Mouse (Mus musculus) MN1 (cell line): ENCODE results near the gene Sephs2.
A peak's percentile ranks its signal among the peaks of the same experiment; 100 is the strongest.

Experiments used
- DNase-seq: peaks from one replicate; pipeline ENCODE4 v3.0.0-alpha.2; 2016; ENCODE audit warnings: low spot score

The Sephs2 gene

DNA sequence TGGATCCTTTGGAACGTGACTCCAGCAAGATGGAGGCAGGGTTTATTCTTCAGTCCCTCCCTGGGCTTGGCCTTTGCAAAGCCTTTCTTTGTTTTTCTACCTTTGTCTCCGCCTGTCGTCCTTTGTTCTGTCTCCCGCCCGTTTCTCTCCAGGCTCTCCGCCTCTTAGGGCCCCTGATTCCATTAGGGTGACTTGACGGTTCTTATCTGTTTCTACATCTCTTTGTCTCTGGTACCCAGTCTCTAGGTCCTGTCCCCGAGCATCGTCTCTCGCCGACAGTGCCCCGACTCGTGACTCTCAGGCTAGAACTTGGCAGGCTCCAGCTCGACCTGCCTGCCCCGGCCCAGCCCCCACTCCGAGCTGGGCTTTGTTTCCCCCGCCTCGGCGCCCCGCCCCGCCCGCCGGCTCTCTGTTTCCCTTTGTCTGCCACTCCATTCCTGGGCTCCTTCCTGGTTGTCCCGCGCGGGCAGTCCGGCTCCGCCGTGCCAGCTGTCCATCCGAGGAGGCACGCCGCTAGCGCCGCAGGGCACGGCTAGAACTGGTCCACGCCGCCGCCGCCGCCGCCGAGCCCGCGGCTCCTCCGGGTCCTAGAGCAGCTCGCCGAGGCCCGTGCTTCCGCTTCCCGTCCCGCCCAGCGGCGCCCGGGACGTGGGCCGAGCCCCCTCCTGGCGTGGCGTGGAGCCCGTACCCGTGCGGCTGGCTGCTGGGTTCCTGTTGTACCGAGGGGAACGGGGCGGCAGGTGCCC is 41.1 kb downstream of the Sephs2 start, which contains the start of the genes Zfp553 and Sept1:
TSS of gene Zfp553 (plus strand) at position 440 of the 746 bp plus-strand sequence.
TSS of gene Sept1 (minus strand) at position 509 of the 746 bp plus-strand sequence.
- peak; percentile 88 for DNase-seq

DNA sequence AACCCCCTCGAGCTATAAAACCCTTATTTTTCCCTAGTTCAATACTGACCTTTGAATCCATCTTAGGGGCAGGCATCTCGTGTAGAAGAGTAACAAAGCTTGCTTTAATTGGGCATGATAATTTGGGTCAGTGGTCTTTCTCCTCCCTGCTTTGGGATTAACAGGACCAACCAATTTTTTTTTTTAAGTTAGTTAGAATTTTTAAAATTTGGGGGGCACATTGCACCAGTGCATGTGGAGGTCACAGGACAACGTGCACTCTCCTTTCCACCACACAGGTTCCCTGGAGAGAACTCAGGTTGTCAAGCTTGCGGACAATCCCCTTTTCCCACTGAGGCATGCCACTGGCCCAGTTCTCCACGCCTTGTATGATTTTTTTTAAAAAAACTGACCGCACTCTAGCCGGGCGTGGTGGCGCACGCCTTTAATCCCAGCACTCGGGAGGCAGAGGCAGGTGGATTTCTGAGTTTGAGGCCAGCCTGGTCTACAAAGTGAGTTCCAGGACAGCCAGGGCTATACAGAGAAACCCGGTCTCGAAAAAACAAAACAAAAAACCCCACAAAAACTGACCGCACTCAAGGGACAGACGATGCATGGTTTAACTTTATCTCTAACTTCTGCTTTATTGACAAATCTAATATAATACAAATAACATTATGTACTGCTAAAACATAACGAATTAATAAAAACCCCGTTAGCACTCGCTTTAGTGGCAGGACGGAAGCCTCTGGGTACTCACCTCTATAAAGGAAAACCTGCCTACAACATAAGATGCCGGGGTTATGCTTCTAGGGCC is 41.8 kb downstream of the Sephs2 start:
- DNase-seq, result peak; percentile 45

DNA sequence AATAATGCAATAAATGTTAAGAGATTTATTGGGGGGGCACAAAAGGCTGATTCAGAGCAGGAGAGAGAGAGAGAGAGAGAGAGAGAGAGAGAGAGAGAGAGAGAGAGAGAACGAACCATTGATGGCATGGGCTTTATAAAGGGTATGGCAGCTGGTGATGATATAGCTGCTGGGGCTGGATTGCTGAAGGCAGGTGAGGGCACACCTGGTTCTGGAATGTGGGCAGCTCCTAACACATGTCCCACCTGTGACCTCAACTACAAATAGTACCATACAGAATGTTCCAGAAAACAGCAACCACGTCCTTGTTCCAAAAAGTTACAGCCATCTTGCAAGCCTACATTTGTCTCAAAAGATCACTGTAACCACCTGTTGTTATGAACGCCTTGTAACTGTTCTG is 42.5 kb downstream of the Sephs2 start:
- DNase-seq, result no peak

DNA sequence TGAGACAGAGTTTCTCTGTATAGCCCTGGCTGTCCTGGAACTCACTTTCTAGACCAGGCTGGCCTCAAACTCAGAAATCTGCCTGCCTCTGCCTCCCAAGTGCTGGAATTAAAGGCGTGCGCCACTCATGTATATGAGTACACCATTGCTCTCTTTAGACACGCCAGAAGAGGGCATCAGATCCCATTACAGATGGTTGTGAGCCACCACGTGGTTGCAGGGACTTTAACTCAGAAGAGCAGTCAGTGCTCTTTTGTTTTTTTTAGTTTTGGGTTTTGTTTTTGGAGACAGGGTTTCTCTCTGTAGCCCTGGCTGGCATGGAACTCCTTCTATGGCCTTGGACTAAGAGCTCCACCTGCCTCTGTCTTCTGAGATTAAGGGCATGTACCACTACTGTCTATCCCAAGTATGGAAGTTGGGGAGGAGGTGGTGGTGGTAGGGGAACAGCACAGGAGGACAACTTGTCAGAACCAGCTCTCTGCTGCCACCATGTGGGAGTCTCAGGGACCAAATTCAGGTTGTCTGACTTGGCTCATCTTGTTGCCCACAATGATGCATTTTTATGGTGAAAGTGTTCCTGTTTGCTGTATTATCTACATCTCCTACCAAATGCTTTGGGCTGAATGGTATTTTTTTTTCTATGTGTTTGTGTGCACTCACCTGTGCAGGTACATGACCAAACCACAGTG is 45.1 kb downstream of the Sephs2 start:
- DNase-seq, result peak; percentile 86

DNA sequence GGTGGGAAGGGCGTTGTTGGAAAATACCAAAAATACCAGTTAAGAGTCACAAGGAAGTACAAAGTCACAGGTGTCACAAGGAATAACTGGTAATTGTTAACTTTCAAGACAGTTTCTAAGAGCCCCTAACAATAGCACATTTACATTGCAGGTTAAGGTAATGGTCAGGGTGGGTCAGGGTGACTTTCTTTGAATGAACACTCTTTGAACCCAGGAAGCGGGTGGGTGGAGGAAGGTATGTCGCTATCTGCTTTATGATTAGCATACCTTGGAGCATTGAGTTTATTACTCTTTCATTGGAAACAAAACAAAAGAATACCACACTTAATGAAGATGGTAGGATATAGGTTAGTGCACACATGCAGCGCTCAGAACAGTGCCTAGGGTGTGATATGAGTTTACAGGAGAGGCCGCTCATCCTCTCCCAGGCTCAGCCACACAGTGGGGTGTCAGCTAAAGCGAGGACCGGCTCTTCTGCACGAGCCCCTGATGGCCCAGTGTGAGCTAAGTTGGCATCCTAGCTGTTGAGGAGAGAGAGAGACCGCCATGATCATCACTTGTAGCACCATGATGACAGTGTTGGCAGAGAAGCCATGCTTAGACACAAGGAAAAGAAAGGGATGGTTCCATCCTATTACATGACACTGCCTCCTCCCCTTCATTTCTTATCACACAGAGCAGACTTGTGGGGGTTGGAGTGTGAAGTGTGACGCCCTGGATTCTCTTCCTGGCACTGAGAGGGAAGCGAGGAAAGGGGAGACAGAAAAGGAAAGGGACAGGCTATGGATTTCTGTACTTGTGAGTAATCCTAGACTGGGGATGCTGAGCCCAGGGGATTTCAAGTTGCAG is 48.5 kb downstream of the Sephs2 start:
- no peak for DNase-seq

DNA sequence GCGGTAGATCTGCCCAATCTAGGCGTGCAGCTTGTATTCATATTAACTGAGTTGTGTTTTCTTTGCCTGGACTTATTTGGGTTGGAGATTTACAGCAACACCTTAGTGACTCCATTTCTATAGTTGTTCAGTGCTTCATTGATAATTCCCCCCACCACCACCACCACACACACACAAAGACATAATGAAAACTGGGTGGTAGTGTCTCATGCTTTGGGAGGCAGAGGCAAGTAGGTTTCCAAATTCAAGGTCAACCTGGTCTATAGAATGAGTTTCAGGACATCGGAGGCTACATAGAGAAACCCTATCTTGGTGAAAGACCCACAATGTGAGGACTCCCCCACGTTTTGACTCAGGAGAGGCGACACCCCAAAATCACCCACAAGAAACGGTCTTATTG is 49.2 kb downstream of the Sephs2 start:
- DNase-seq, result no peak

DNA sequence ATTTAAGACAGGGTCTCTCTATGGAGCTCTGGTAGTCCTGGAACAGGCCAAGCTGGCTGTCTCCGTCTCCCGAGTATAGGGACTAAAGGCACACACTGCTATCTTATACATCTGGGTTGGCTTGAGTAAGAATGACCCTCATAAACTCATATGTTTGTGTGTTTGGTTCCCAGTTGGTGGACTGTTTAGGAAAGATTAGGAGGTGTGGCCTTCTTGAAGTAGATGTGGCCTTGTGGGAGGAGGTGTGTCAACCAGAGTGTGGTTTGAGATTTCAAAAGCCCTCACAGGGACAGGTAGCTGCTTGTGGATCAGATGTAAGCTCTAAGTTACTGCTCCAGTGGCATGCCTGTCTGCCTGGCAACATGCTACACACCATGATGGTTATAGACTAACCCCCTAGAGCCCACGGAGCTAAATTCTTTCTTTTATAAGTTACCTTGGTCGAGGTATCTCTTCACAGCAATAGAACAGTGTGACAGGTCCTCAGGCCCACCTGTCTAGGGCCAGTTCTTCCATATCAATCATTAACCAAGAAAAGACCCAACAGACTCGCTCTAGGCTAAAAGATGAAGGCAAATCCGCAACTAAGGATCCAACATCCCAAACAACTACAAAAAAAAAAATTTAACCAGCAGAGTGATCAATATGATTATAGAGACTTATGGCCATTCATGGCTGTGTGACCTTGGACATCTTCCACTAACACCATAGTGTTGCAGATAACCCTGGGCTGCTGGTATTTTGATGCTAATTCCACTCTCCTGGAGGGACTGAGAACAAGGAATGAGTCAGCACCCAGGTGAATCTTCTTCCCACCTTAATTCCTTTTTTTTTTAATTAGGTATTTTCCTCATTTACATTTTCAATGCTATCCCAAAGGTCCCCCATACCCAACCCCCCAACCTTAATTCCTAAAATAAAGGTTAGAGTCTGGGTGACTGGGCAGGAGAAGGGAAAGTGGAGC is 50.1 kb downstream of the Sephs2 start:
- DNase-seq, result no peak

DNA sequence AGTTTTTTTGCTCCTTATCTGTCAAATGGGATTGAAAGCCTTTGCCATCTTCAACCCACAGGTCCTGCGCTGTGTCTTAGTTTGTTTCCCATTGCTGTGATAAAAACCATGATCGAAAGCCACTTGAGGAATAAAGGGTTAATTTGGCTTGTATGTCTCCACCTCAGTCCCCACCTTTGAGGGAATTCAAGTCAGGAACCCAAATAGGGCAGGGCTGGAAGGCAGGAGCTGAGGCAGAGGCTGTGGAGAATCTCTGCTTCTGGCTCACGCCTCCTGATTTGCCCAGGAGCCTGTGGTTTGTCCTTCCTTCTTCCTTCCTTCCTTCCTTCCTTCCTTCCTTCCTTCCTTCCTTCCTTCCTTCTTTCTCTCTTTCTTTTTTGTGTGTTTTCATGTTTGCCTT is 50.7 kb downstream of the Sephs2 start:
- no peak for DNase-seq
